Mouse (Mus musculus) limb, embryonic 10.5 days (tissue): Measurements from ENCODE around the gene Agrp. TPM values are rescaled to one million over a fixed set of nuclear protein-coding genes. Genes with fewer than 3 reads are reported as not detected.

ENCODE experiments used
- DNase-seq: peaks from one replicate; pipeline ENCODE4 v3.0.0-alpha.2; 2017; ENCODE audit warnings: low spot score
- H3K27ac ChIP-seq: fragments of 300-500 bp; sonication (generic); 2 replicates; pipeline ENCODE4 v1.5.1; 2016; ENCODE audit warnings: mild to moderate bottlenecking
- H3K27me3 ChIP-seq: fragments of 300-500 bp; sonication (generic); 2 replicates; pipeline ENCODE4 v1.6.1; 2016; ENCODE audit warnings: low read depth, mild to moderate bottlenecking; ENCODE audit not compliant: poor library complexity, severe bottlenecking
- H3K36me3 ChIP-seq: fragments of 300-500 bp; sonication (generic); 2 replicates; pipeline ENCODE4 v1.6.1; 2016; ENCODE audit warnings: mild to moderate bottlenecking, moderate library complexity
- H3K4me1 ChIP-seq: fragments of 300-500 bp; sonication (generic); 2 replicates; pipeline ENCODE4 v1.6.1; 2016
- H3K4me3 ChIP-seq: fragments of 300-500 bp; sonication (generic); 2 replicates; pipeline ENCODE4 v1.5.1; 2016; ENCODE audit warnings: mild to moderate bottlenecking, moderate library complexity
- H3K9me3 ChIP-seq: fragments of 300-500 bp; sonication (generic); replicated peaks from 2 replicates; pipeline ENCODE4 v1.6.1; 2016; ENCODE audit warnings: mild to moderate bottlenecking
- WGBS: fragments of 180-500 bp; shearing (Covaris S2); methylation state at CpG from one replicate; pipeline ENCODE4 v1.1.7; 2016; 5-methylcytosine and 5-hydroxymethylcytosine counted together
- polyA plus RNA-seq: library from polyadenylated mRNA; unstranded; fragments of >200 nt; fragmentation: Nextera tagmentation; extraction: Ambion mirVana; gene quantifications from 2 replicates; pipeline ENCODE4 v1.2.1, GENCODE M21; 2016

The Agrp gene
- polyA plus RNA-seq, 1 experiment from 2014 or later = 0.69 TPM

GRCm38 (mm10) chr8:105620211-105620610 is 17.0 kb downstream of the Agrp start:
- Histone ChIP-seq H3K9me3 (no peaks in the 10 kb centered on the region), H3K27ac (no peak overlapping the region), H3K27me3 (peaks cover 8% of the 10 kb centered on the region; the same call in 1 of the 2 replicates), H3K36me3 (peaks cover 69% of the 10 kb centered on the region), H3K4me1 (peaks cover 42% of the 10 kb centered on the region), H3K4me3 (no peak overlapping the region)
- WGBS = 89% methylated on average over 19 of the region's 19 CpGs
- DNase-seq = no peak

GRCm38 (mm10) chr8:105618892-105619591 is 18.2 kb downstream of the Agrp start:
- no peak overlapping the region for H3K27ac ChIP-seq
- H3K36me3 ChIP-seq = peaks cover 77% of the 10 kb centered on the region
- no peak for DNase-seq
- peaks cover 20% of the 10 kb centered on the region for H3K27me3 ChIP-seq
- no peak overlapping the region for H3K4me3 ChIP-seq
- peaks cover 36% of the 10 kb centered on the region for H3K4me1 ChIP-seq
- H3K9me3 ChIP-seq = no peaks in the 10 kb centered on the region
- WGBS = 94% methylated on average over 19 of the region's 19 CpGs

GRCm38 (mm10) chr8:105618279-105618634 is 18.9 kb downstream of the Agrp start:
- no peaks in the 10 kb centered on the region for H3K9me3 ChIP-seq
- H3K27ac ChIP-seq = no peak overlapping the region
- peak; percentile 27 for DNase-seq
- WGBS = 94% methylated on average over 5 of the region's 5 CpGs
- H3K36me3 ChIP-seq = peaks cover 77% of the 10 kb centered on the region
- H3K27me3 ChIP-seq = peaks cover 25% of the 10 kb centered on the region
- peaks cover 35% of the 10 kb centered on the region for H3K4me1 ChIP-seq
- no peak overlapping the region for H3K4me3 ChIP-seq

GRCm38 (mm10) chr8:105617451-105618278 is 19.5 kb downstream of the Agrp start:
- peaks cover 34% of the 10 kb centered on the region for H3K4me1 ChIP-seq
- no peak overlapping the region for H3K27ac ChIP-seq
- H3K9me3 ChIP-seq = no peaks in the 10 kb centered on the region
- 91% methylated on average over 21 of the region's 21 CpGs for WGBS
- DNase-seq = no peak
- no peak overlapping the region for H3K4me3 ChIP-seq
- peaks cover 77% of the 10 kb centered on the region for H3K36me3 ChIP-seq
- peaks cover 30% of the 10 kb centered on the region for H3K27me3 ChIP-seq

- Histone ChIP-seq H3K36me3 (peaks cover 68% of the 10 kb centered on the region), H3K4me1 (peaks cover 21% of the 10 kb centered on the region), H3K4me3 (no peak overlapping the region), H3K9me3 (no peaks in the 10 kb centered on the region), H3K27ac (no peak overlapping the region), H3K27me3 (peaks cover 46% of the 10 kb centered on the region)
- 91% methylated on average over 9 of the region's 9 CpGs for WGBS
- DNase-seq = no peak
These were observed 21.3 kb downstream of the Agrp start for GRCm38 (mm10) chr8:105615942-105616341.

- under 1% methylated on average over 50 of the region's 50 CpGs for WGBS
- peaks cover 53% of the 10 kb centered on the region for H3K36me3 ChIP-seq
- H3K27ac ChIP-seq = peak overlapping the region; percentile 50; the same call in 1 of the 2 replicates
These were observed 23.2 kb downstream of the Agrp start for GRCm38 (mm10) chr8:105613830-105614511.

GRCm38 (mm10) chr8:105613037-105613436 is 24.2 kb downstream of the Agrp start:
- H3K36me3 ChIP-seq = peaks cover 44% of the 10 kb centered on the region
- H3K4me3 ChIP-seq = peak overlapping the region; percentile 69
- DNase-seq = peak; percentile 53
- H3K27ac ChIP-seq = no peak overlapping the region; the same call in 1 of the 2 replicates
- peaks cover 18% of the 10 kb centered on the region for H3K4me1 ChIP-seq
- H3K27me3 ChIP-seq = peaks cover 46% of the 10 kb centered on the region
- WGBS = 4% methylated on average over 20 of the region's 20 CpGs
- H3K9me3 ChIP-seq = no peaks in the 10 kb centered on the region

More at GRCm38 (mm10) chr8:105613830-105614511, 23.2 kb downstream of the Agrp start:
- peaks cover 46% of the 10 kb centered on the region for H3K27me3 ChIP-seq
- DNase-seq = peak; percentile 74
- peaks cover 18% of the 10 kb centered on the region for H3K4me1 ChIP-seq
- peak overlapping the region; percentile 69 for H3K4me3 ChIP-seq
- no peaks in the 10 kb centered on the region for H3K9me3 ChIP-seq

- H3K4me3 ChIP-seq = no peak overlapping the region
- DNase-seq = no peak
- H3K4me1 ChIP-seq = peaks cover 28% of the 10 kb centered on the region
- H3K27ac ChIP-seq = no peak overlapping the region
- H3K27me3 ChIP-seq = peaks cover 46% of the 10 kb centered on the region
- WGBS = 87% methylated on average over 9 of the region's 9 CpGs
- H3K9me3 ChIP-seq = no peaks in the 10 kb centered on the region
- H3K36me3 ChIP-seq = peaks cover 32% of the 10 kb centered on the region
These were observed 25.4 kb downstream of the Agrp start for GRCm38 (mm10) chr8:105611836-105612235.

- Histone ChIP-seq H3K36me3 (peaks cover 11% of the 10 kb centered on the region), H3K9me3 (no peaks in the 10 kb centered on the region), H3K27ac (no peak overlapping the region), H3K27me3 (peaks cover 34% of the 10 kb centered on the region), H3K4me1 (peaks cover 48% of the 10 kb centered on the region), H3K4me3 (no peak overlapping the region)
- no peak for DNase-seq
- WGBS = 82% methylated on average over 4 of the region's 4 CpGs
These were observed 27.4 kb downstream of the Agrp start for GRCm38 (mm10) chr8:105609771-105610170.

- H3K27me3 ChIP-seq = peaks cover 29% of the 10 kb centered on the region
- H3K9me3 ChIP-seq = no peaks in the 10 kb centered on the region
- DNase-seq = no peak
- H3K4me3 ChIP-seq = no peak overlapping the region
- peaks cover 50% of the 10 kb centered on the region for H3K4me1 ChIP-seq
- H3K36me3 ChIP-seq = peaks cover 8% of the 10 kb centered on the region; the same call in 1 of the 2 replicates
- 84% methylated on average over 2 of the region's 2 CpGs for WGBS
- no peak overlapping the region for H3K27ac ChIP-seq
These were observed 27.8 kb downstream of the Agrp start for GRCm38 (mm10) chr8:105609355-105609754.

GRCm38 (mm10) chr8:105607684-105608083 is 29.5 kb downstream of the Agrp start:
- no peak overlapping the region for H3K4me3 ChIP-seq
- H3K36me3 ChIP-seq = peaks cover 8% of the 10 kb centered on the region; the same call in 1 of the 2 replicates
- no peak overlapping the region for H3K27ac ChIP-seq
- no peak for DNase-seq
- H3K9me3 ChIP-seq = no peaks in the 10 kb centered on the region
- H3K4me1 ChIP-seq = peaks cover 38% of the 10 kb centered on the region
- H3K27me3 ChIP-seq = peaks cover 16% of the 10 kb centered on the region
- 31% methylated on average over 4 of the region's 4 CpGs for WGBS

GRCm38 (mm10) chr8:105607062-105607461 is 30.1 kb downstream of the Agrp start:
- Histone ChIP-seq H3K4me3 (peak overlapping the region; percentile 90), H3K36me3 (peaks cover 8% of the 10 kb centered on the region; the same call in 1 of the 2 replicates), H3K27ac (peak overlapping the region; percentile 88; the same call in 1 of the 2 replicates), H3K9me3 (no peaks in the 10 kb centered on the region), H3K27me3 (peaks cover 10% of the 10 kb centered on the region), H3K4me1 (peaks cover 38% of the 10 kb centered on the region)
- DNase-seq = no peak
- WGBS = 7% methylated on average over 10 of the region's 10 CpGs
